Mouse (Mus musculus) left cerebral cortex, adult 9 months (tissue): ENCODE data around the gene Golm1.
A peak's percentile ranks its signal among the peaks of the same experiment; 100 is the strongest.
"Not testable (repeated sequence)": the region's sequence is repeated elsewhere in the genome, so short reads cannot be mapped to it uniquely, and the experiment has no call there.

Source experiments
- DNase-seq, 2 experiments: peaks; one replicate each; pipeline ENCODE4 v3.0.0; 2022; ENCODE audit warnings: low spot score in 2 of 2

Golm1 gene

GRCm38 (mm10) chr13:59675151-59676011, at the start of gene Golm1:
Gene Golm1 (minus strand): TSS chr13:59675811.
- DNase-seq: peak in 1 of 2 experiments; percentile 38

GRCm38 (mm10) chr13:59722089-59722488, 46.5 kb upstream of the Golm1 start:
- not testable (repeated sequence) for DNase-seq

GRCm38 (mm10) chr13:59719475-59719874, 43.9 kb upstream of the Golm1 start:
- DNase-seq: no peak

GRCm38 (mm10) chr13:59718857-59719440, 43.3 kb upstream of the Golm1 start:
- not testable (repeated sequence) for DNase-seq

- DNase-seq: no peak
These were observed 38.1 kb upstream of the Golm1 start for GRCm38 (mm10) chr13:59713710-59714109.

GRCm38 (mm10) chr13:59711984-59712383, 36.4 kb upstream of the Golm1 start, which contains the start of gene Spata31d1b:
Gene Spata31d1b (plus strand): TSS chr13:59712284.
- not testable (repeated sequence) for DNase-seq

- no peak for DNase-seq
These were observed 34.6 kb upstream of the Golm1 start, which contains the start of gene Spata31d1a for GRCm38 (mm10) chr13:59710230-59710629. Gene Spata31d1a (minus strand): TSS chr13:59710330.

- DNase-seq: peak in 1 of 2 experiments; percentile 22
These were observed 29.0 kb upstream of the Golm1 start for GRCm38 (mm10) chr13:59704562-59704961.

GRCm38 (mm10) chr13:59703514-59703913, 27.9 kb upstream of the Golm1 start:
- DNase-seq: peak in 1 of 2 experiments; percentile 50

GRCm38 (mm10) chr13:59700137-59700536, 24.5 kb upstream of the Golm1 start:
- not testable (repeated sequence) for DNase-seq

GRCm38 (mm10) chr13:59699131-59699530, 23.5 kb upstream of the Golm1 start:
- peak in 1 of 2 experiments; percentile 28 for DNase-seq

- DNase-seq: no peak
These were observed 20.2 kb upstream of the Golm1 start for GRCm38 (mm10) chr13:59695781-59696180.

- DNase-seq: no peak
These were observed 18.4 kb upstream of the Golm1 start, which contains the start of gene 4921517D22Rik for GRCm38 (mm10) chr13:59694008-59694407. Gene 4921517D22Rik (minus strand): TSS chr13:59694108.

GRCm38 (mm10) chr13:59691478-59691877, 15.9 kb upstream of the Golm1 start:
- no peak for DNase-seq

- no peak for DNase-seq
These were observed 15.0 kb upstream of the Golm1 start for GRCm38 (mm10) chr13:59690576-59690975.

- DNase-seq: no peak
These were observed 14.2 kb upstream of the Golm1 start for GRCm38 (mm10) chr13:59689843-59690242.

- DNase-seq: no peak
These were observed 13.7 kb upstream of the Golm1 start for GRCm38 (mm10) chr13:59689313-59689712.

- DNase-seq: peak in 1 of 2 experiments; percentile 26
These were observed 12.7 kb upstream of the Golm1 start for GRCm38 (mm10) chr13:59688338-59688770.

- no peak for DNase-seq
These were observed 9.6 kb upstream of the Golm1 start for GRCm38 (mm10) chr13:59685236-59685635.

GRCm38 (mm10) chr13:59682629-59683028, 7.0 kb upstream of the Golm1 start:
- DNase-seq: no peak

GRCm38 (mm10) chr13:59679908-59680307, 4.3 kb upstream of the Golm1 start:
- no peak for DNase-seq

GRCm38 (mm10) chr13:59679306-59679705, 3.7 kb upstream of the Golm1 start:
- no peak for DNase-seq
